Mouse (Mus musculus) liver, embryonic 11.5 days (tissue): ENCODE measurements around the gene Myb. TPM values are rescaled to one million over a fixed set of nuclear protein-coding genes. Genes with fewer than 3 reads are reported as not detected.

Experiments used
- ATAC-seq: fragments of 200-750 bp; cut with Nextera tagmentation; replicated peaks from 2 replicates; pipeline ENCODE4 v1.8.0; 2017; ENCODE audit warnings: moderate number of reproducible peaks, mild to moderate bottlenecking, moderate TSS enrichment, moderate library complexity; ENCODE audit not compliant: low FRiP score
- DNase-seq: peaks from one replicate; pipeline ENCODE4 v3.0.0-alpha.2; 2017; ENCODE audit warnings: low spot score
- H3K27ac ChIP-seq: fragments of 300-500 bp; sonication (generic); 2 replicates; pipeline ENCODE4 v1.5.1; 2014; ENCODE audit warnings: mild to moderate bottlenecking, low read depth, low read length, control low read depth
- H3K27me3 ChIP-seq: fragments of 300-500 bp; sonication (generic); replicated peaks from 2 replicates; pipeline ENCODE4 v1.6.1; 2014; ENCODE audit warnings: low read length, mixed read lengths; ENCODE audit not compliant: control insufficient read depth, insufficient read depth
- H3K36me3 ChIP-seq: fragments of 300-500 bp; sonication (generic); 2 replicates; pipeline ENCODE4 v1.6.1; 2014; ENCODE audit warnings: mild to moderate bottlenecking, low read length, moderate library complexity, mixed read lengths; ENCODE audit not compliant: control insufficient read depth, insufficient read depth
- H3K4me1 ChIP-seq: fragments of 300-500 bp; sonication (generic); replicated peaks from 2 replicates; pipeline ENCODE4 v1.6.1; 2014; ENCODE audit warnings: low read length, mixed read lengths; ENCODE audit not compliant: control insufficient read depth, insufficient read depth
- H3K4me2 ChIP-seq: fragments of 300-500 bp; sonication (generic); 2 replicates; pipeline ENCODE4 v1.6.1; 2014; ENCODE audit warnings: mild to moderate bottlenecking, control low read depth, moderate library complexity
- H3K4me3 ChIP-seq: fragments of 300-500 bp; sonication (generic); 2 replicates; pipeline ENCODE4 v1.5.1; 2014; ENCODE audit warnings: low read depth, low read length, control low read depth
- H3K9ac ChIP-seq: fragments of 300-500 bp; sonication (generic); 2 replicates; pipeline ENCODE4 v1.6.1; 2014; ENCODE audit warnings: low read depth, low read length, control low read depth
- H3K9me3 ChIP-seq: fragments of 300-500 bp; sonication (generic); 2 replicates; pipeline ENCODE4 v1.6.1; 2016; ENCODE audit warnings: low read length, inconsistent platforms, mixed read lengths; ENCODE audit not compliant: control insufficient read depth
- WGBS: fragments of 180-500 bp; shearing (Covaris S2); extraction: QIAGEN DNeasy Blood & Tissue Kit; methylation state at CpG from one replicate; pipeline ENCODE4 v1.1.7; 2014; 5-methylcytosine and 5-hydroxymethylcytosine counted together
- polyA plus RNA-seq: library from polyadenylated mRNA; unstranded; fragments of >200 nt; fragmentation: Nextera tagmentation; extraction: Ambion mirVana; gene quantifications from 2 replicates; pipeline ENCODE4 v1.2.1, GENCODE M21; 2014

The Myb gene
- polyA plus RNA-seq, 1 experiment from 2014 or later: 40.3 TPM

- Histone ChIP-seq H3K4me3 (no peak overlapping the region), H3K4me1 (peaks cover 6% of the 10 kb centered on the region), H3K36me3 (no peaks in the 10 kb centered on the region), H3K27me3 (no peaks in the 10 kb centered on the region), H3K27ac (no peak overlapping the region), H3K9me3 (no peaks in the 10 kb centered on the region), H3K4me2 (no peak overlapping the region), H3K9ac (no peak overlapping the region)
- WGBS: 100% methylated on average over 1 of the region's 1 CpGs
- ATAC-seq: no peak
- DNase-seq: no peak
Observed at GRCm38 (mm10) chr10:21076137-21076536, 84.6 kb downstream of the Myb start.

Other genes with a start within 250 kb of the Myb start
- 6.9 and 7.4 TPM in 2 replicates for gene Ahi1, start 208.4 kb downstream of the Myb start, polyA plus RNA-seq
- 107 and 127 TPM in 2 replicates for gene Hbs1l, start 135.0 kb upstream of the Myb start, polyA plus RNA-seq
- gene Aldh8a1, start 216.3 kb upstream of the Myb start, polyA plus RNA-seq: 3.6 and 4.2 TPM in 2 replicates